Mouse (Mus musculus) heart, adult 2 months (tissue): ENCODE data around the gene Atp1a2.

ENCODE experiments used
- CTCF ChIP-seq: fragments of 200-600 bp; IDR thresholded peaks from 2 replicates; pipeline ENCODE4 v1.8.1; 2022; ENCODE audit warnings: antibody characterized with exemption, mild to moderate bottlenecking, moderate library complexity
- POLR2A ChIP-seq: fragments of 200-500 bp; IDR thresholded peaks from 2 replicates; pipeline ENCODE4 v1.6.1; 2011; ENCODE audit warnings: mild to moderate bottlenecking, low read depth, low read length, control low read depth; ENCODE audit not compliant: insufficient read depth

DNA sequence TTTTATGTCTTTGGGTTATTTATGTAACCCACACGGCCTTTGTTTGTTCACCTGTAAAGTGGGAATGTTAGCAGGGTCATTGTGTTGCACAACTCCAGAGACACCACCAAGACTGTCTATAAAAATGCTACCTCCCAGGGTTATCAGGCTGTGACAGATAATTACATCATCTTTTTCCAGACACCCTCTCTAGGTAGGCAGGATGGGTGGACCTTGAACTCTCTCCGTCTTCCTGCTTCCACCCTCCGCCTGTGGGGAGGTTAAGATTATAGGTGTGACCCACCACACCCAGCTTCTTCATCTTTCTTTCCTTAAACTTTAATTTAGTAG lies 8.3 kb downstream of the Atp1a2 start:
- TF ChIP-seq CTCF (no peak), POLR2A (no peak)
